Mouse (Mus musculus): Measurements from ENCODE around the gene Olfr1161. TPM values are rescaled to one million over a fixed set of nuclear protein-coding genes. Genes with fewer than 3 reads are reported as not detected.
"Not testable (repeated sequence)": the region's sequence is repeated elsewhere in the genome, so short reads cannot be mapped to it uniquely, and the experiment has no call there.

Olfr1161 gene
- not detected for total RNA-seq (2022)

GRCm38 (mm10) chr2:88022474-88022873 lies at the start of gene Olfr1161:
Gene Olfr1161 (plus strand): TSS chr2:88022774.
- not testable (repeated sequence) for DNase-seq (ENCODE audit: low spot score in 2 of 2)

- no peak for DNase-seq (ENCODE audit: low spot score in 2 of 2)
These were observed 48.0 kb upstream of the Olfr1161 start, which contains the start of gene Olfr74 for GRCm38 (mm10) chr2:87974563-87974962. Gene Olfr74 (minus strand): TSS chr2:87974663.

- DNase-seq (ENCODE audit: low spot score in 2 of 2): no peak
These were observed 32.8 kb upstream of the Olfr1161 start, which contains the start of gene Olfr1158 for GRCm38 (mm10) chr2:87989813-87990212. Gene Olfr1158 (plus strand): TSS chr2:87990113.

DNA sequence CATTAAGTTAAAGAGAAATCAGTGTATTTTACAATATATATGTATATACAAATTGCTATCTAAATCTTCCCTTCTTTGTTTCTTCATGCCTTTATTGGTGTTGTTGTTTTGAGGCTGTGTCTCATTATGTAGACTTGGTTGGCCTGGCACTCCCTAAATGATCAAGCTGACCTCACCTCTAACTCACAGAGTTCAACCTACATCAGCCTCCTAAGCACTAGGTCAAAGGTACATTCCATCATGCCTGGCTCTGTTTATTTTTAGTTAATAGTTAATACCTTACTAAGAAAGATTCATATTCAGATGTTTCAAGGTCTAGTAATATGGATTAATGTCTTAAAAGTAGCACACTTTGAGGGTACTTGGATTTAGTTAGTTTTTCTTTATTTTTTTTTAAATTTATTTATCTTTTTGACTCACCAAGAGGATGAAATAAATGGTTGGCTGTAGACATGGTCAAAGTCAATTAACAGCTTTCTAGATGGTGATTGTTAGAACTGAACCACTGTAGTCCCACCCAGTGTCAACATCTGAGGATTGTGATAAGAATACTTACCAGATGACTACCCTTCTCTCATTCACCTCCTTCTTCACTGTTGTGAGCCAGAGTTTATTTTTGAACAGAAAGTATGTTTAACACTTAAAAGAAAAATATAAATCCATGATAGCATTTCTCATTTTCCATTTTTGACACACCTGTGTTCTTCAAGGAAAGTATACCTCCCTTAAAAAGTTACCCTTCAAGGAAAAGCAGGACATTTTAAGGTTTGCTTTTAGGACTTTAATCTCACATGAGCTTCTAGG lies 14.9 kb upstream of the Olfr1161 start, which contains the start of gene Olfr1160:
Gene Olfr1160 (minus strand): TSS at position 754 of the 804 bp plus-strand sequence.
- no peak for DNase-seq (ENCODE audit: low spot score in 2 of 2)

GRCm38 (mm10) chr2:88037599-88037998 lies 15.0 kb downstream of the Olfr1161 start, which contains the start of gene Olfr73:
Gene Olfr73 (minus strand): TSS chr2:88037699.
- no peak for DNase-seq (ENCODE audit: low spot score in 2 of 2)

DNA sequence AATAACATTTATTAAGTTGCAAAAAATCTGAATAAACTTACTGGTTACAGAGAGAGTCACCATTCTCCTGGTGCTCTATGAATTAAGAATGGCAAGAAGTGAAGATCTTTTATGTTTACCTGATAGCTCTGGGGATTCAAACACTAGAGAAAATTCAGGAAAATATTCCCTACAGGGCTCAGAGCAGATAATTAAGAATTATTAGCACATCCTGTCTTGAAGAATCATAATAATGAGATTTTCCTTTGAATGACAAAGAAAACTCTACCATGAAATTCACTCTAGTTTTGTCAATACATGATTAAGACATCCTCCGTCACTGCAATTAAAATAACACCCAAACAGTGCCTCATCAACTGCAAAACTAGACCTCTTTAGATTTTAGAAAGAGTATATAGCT lies 28.5 kb downstream of the Olfr1161 start, which contains the start of gene Olfr1162:
Gene Olfr1162 (minus strand): TSS at position 101 of the 400 bp plus-strand sequence.
- no peak for DNase-seq (ENCODE audit: low spot score in 2 of 2)

- no peak for DNase-seq (ENCODE audit: low spot score in 2 of 2)
These were observed 41.0 kb downstream of the Olfr1161 start for GRCm38 (mm10) chr2:88063587-88063986.

GRCm38 (mm10) chr2:88071730-88072129 lies 49.2 kb downstream of the Olfr1161 start, which contains the start of gene Olfr1163:
Gene Olfr1163 (minus strand): TSS chr2:88071830.
- DNase-seq (ENCODE audit: low spot score in 2 of 2): no peak

Other genes starting within 250 kb of the Olfr1161 start
- gene Olfr152, start 243.3 kb upstream of the Olfr1161 start, total RNA-seq (2022): not detected
- not detected for gene Olfr1143, start 222.2 kb upstream of the Olfr1161 start, total RNA-seq (2022)
- gene Olfr1145, start 213.0 kb upstream of the Olfr1161 start, total RNA-seq (2022): not detected
- not detected for gene Olfr1148, start 192.2 kb upstream of the Olfr1161 start, total RNA-seq (2022)
- not detected for gene Olfr1150-ps1, start 178.8 kb upstream of the Olfr1161 start, total RNA-seq (2022)
- not detected for gene Olfr1151, start 166.9 kb upstream of the Olfr1161 start, total RNA-seq (2022)
- gene Olfr1152, start 156.3 kb upstream of the Olfr1161 start, total RNA-seq (2022): not detected
- not detected for gene Olfr1153, start 127.8 kb upstream of the Olfr1161 start, total RNA-seq (2022)
- gene Olfr1154, start 117.6 kb upstream of the Olfr1161 start, total RNA-seq (2022): not detected
- not detected for gene Olfr1155, start 77.6 kb upstream of the Olfr1161 start, total RNA-seq (2022)
- gene Olfr1156, start 69.7 kb upstream of the Olfr1161 start, total RNA-seq (2022): under 1 TPM in 3 of 4 experiments, not detected in 1; 0.14 to 0.23 (median 0.22) TPM
- gene Olfr1157, start 54.5 kb upstream of the Olfr1161 start, total RNA-seq (2022): not detected
- not detected for gene Olfr74, start 48.1 kb upstream of the Olfr1161 start, total RNA-seq (2022)
- not detected for gene Olfr1158, start 32.7 kb upstream of the Olfr1161 start, total RNA-seq (2022)
- not detected for gene Olfr1160, start 14.5 kb upstream of the Olfr1161 start, total RNA-seq (2022)
- not detected for gene Olfr73, start 14.9 kb downstream of the Olfr1161 start, total RNA-seq (2022)
- gene Olfr1162, start 28.4 kb downstream of the Olfr1161 start, total RNA-seq (2022): not detected
- not detected for gene Olfr1163, start 49.1 kb downstream of the Olfr1161 start, total RNA-seq (2022)
- not detected for gene Olfr1164, start 71.2 kb downstream of the Olfr1161 start, total RNA-seq (2022)
- gene Olfr1166, start 105.5 kb downstream of the Olfr1161 start, total RNA-seq (2022): not detected
- gene Olfr1167, start 132.4 kb downstream of the Olfr1161 start, total RNA-seq (2022): not detected
- gene Olfr1168, start 159.1 kb downstream of the Olfr1161 start, total RNA-seq (2022): not detected
- not detected for gene Olfr1170, start 205.6 kb downstream of the Olfr1161 start, total RNA-seq (2022)